Mouse (Mus musculus): ENCODE data around the gene Cacna2d1. TPM values are rescaled to one million over a fixed set of nuclear protein-coding genes. Genes with fewer than 3 reads are reported as not detected.

The Cacna2d1 gene
- polyA plus RNA-seq (2017; shearing (Covaris generic)), result not detected

DNA sequence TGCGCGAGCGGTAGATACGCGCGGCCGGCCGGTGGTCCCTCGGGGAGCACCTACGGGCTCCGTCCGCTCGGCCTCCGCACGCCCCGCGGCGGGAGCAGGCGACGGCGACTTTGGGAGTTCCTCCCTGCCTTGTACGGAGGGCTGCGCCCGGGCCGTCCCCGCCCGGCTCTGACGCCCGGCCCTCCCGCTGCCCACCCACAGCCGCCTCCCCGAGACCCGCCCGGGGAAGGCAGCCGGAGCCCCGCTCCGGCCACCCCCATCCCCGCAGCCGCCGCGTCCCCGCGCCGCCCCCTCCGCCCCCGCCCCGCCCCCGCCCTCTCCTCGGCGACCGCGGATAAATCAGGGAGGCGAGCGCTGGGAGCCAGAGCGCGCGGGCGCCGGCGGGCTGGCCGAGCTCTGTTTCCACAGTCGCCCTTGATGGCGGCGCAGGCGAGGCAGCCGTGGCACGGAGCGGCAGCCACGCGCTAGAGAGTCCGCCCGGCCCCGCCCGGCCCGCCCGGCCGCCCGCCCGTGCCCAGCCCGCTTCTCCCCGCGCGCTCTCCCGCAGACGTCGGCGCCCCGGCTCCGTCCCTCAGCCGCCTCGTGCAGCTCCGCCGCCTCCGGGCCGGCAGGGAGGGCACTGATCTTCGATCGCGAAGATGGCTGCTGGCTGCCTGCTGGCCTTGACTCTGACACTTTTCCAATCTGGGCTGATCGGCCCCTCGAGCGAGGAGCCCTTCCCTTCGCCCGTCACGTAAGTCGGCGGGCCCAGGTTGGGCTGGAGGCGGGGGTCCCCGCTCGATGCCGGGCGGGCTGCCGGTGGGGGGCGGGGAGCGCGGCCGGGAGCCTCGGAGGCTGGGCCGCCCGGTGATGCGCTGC is at the start of gene Cacna2d1:
Cacna2d1 (plus strand) TSS at position 316 of the 858 bp plus-strand sequence.
- ATAC-seq, result no peak

DNA sequence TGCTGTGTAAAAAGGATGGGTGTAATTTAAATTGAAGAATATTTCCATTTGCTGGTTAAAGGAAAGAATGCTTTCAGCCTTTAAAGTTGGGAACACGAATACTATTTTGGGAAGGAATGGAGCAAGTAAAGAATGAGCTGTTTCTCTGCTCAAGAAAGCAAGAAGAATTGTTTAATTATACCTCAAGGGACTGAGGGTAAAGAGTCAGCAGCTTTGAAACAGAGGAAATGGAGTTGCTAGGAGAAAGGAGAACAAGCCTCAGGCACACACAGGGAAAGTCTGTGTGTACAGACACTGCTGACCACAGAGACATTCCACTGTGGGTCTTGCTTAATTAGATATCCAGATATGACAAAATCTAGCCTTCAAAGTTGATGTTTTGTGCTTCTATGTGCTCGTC is 39.4 kb upstream of the Cacna2d1 start:
- ATAC-seq, result no peak

DNA sequence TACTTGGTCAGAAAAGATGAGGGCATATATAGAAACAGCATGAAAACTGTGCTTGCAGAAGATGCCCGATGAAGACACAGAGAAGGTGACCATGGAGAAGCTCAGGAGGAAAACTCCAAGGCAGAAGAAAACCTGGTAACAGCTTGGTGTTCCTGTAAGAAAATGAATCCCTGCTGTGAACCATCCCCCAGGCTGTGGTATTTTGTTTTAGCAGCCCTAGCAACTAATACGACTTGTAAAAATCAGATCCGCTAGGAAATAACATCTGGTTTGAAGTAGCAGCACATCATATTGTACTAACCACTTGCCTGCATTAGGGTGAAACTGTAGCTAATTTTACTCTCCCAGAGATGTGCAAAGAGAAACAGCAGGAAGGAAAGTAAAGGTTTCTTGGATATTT is 37.8 kb upstream of the Cacna2d1 start:
- no peak for ATAC-seq

GRCm38 (mm10) chr5:15906446-15906845 is 28.0 kb upstream of the Cacna2d1 start:
- ATAC-seq, result no peak

DNA sequence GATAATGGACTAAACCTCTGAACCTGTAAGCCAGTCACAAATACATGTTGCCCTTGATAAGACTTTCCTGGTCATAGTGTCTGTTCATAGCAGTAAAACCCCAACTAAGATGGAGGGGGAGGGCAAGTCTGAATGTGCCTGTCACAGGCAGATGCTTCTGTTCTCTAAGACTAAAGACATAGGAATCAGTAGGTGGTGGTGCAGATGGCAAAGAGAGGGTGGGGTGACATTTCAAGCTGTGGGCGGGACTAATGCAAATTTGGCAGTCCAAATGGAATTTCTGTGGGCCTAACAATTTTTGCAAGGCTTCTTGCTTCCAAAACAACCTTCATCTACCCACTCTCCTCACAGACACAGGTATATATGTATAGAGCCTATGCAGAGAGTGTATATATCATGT is 19.6 kb upstream of the Cacna2d1 start:
- ATAC-seq, result no peak

- no peak for ATAC-seq
These were observed 6.0 kb upstream of the Cacna2d1 start for GRCm38 (mm10) chr5:15928506-15928905.

GRCm38 (mm10) chr5:15933017-15933416 is 1.5 kb upstream of the Cacna2d1 start:
- ATAC-seq, result no peak

DNA sequence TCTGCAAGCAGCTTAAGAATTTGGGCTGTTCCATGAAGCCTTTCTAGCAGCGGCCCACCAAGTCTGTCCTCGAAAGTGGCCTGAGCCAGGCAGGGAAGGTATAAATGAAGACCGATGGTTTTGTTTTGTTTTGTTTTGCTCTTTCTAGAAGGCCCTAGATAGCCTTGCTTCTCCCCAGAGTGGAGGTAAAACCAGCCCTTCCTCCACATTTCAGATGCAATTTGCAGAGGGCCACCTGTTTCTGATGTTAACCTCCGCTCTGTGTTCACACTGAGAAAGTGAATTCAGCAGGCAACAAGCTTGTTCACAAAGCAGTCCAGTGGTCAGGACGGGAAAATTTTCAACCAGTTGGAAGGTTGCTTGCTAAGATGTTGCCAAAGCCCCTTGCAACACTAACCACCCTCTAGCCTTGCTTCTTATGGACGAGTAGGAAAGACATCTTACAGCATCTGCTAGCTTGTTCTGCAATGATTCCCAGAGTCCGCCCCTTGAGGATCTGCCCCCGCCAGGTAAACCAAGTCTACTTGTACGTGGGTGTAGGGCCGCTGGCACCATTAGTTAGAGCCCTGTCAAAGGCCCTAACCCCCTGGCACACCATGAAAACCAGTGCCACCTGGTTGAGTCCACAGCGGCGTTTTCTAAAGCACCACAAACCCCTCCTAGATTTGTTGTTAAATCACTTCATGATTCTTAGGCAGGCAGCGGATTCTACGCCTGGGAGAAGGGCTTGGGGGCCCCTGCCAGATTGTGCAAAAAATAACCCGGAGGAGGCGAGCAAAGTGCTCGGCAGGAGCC is 713 bp upstream of the Cacna2d1 start:
- no peak for ATAC-seq

GRCm38 (mm10) chr5:15935234-15935728 is 790 bp downstream of the Cacna2d1 start:
- ATAC-seq, result no peak

DNA sequence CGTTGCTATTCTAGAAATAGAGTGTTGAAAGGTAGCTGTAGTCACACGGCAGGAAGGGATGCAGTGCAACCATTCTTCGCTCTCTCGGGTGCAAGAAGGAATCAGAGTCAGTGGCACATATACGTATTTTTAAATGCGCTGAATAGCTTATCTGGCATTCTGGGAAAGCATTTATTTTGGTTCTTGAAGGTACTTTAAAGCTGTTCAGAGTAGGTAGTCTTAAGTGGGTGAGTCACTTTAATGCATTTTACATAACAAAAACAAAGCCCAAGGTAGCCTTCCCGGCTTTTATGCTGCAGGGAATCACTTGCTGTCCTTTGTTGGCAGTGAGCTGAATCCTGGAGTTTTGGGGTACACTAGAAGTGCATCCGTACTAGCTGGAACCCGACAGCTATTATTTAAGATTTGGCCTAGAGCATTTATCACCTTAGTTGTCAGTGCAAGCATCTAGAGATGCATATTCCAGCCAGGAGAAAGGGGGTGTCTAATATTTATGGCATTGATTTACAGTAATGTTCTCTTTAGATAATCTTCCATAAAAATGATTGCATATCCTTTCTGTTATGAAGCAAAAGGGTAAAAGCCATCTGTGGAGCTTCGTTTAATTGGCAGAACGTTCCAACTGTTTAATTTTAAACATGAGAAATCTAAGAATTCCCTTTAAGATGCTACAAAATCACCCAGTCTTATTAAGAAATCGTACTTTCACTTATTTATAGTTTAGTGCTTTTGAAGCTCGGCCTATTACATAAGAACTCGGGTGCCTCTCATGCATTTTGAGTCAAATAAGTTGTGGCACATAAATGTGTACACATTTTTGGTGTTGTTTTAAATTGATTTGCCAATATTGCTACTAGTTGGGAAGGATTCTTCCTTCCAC is 1.6 kb downstream of the Cacna2d1 start:
- no peak for ATAC-seq

DNA sequence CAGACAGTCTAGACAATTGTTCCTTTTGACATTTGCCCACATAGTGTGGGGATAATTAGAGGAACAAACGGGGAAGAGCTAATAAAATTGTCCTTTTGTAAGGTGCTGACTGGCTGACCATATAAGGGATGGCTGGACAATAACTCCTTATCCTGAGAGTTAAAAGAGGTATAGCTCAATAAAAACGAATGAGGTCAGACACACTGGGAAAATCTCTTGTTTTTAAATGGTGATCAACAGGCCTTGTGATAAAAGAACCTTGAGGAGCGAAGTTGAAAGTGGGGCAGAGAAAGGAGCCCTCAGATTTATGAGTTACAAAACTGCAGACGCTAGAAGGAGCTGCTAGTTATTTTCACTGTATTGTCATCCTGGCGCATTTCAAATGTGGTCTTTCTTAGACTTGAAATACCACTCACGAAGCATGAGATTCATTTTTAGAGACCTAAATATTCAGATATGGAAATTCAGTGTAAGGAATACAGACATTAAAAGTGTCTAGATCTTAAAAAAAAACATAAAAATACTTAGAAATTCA is 6.8 kb downstream of the Cacna2d1 start:
- ATAC-seq, result no peak

DNA sequence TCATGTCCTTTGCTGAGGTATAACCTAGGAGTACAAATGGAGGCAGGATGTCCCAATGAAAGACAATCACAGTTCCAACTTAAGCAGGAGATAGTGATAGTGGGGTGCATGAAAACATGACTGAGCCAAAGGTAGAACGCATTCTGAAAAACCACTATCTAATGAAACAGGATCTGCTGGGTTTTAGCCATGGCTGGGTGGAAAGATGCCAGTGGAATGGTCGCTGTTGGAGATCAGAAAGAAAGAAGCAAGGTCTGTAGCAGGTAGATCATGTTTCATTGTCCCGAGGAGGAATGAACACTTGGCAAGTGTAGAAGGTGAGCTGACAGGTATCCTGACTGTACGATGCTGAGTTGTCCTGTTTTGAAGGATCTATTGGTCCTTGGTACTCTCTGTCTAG is 7.6 kb downstream of the Cacna2d1 start:
- no peak for ATAC-seq

- ATAC-seq, result no peak
These were observed 14.0 kb downstream of the Cacna2d1 start for GRCm38 (mm10) chr5:15948290-15949037.

DNA sequence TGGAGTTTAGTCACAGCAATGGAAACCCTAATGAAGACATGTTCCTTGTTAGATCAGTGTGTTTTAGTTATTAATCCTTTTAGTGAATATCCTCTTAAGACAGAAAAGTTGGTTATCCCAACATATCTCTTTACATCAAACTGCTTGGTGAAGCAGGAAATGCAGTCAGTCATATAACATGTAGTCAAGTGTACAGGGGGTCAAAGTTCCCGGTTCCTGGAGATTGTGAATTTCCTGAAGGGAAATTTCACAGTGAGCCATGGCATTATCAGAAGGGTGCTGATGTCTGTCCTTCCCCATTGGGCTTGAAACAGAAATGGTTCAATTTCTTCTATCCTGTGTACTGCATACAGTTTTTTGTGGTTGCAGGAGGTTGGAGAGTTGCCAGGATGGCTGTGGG is 25.3 kb downstream of the Cacna2d1 start:
- ATAC-seq, result no peak

- ATAC-seq, result no peak
These were observed 27.4 kb downstream of the Cacna2d1 start for GRCm38 (mm10) chr5:15961866-15962265.

DNA sequence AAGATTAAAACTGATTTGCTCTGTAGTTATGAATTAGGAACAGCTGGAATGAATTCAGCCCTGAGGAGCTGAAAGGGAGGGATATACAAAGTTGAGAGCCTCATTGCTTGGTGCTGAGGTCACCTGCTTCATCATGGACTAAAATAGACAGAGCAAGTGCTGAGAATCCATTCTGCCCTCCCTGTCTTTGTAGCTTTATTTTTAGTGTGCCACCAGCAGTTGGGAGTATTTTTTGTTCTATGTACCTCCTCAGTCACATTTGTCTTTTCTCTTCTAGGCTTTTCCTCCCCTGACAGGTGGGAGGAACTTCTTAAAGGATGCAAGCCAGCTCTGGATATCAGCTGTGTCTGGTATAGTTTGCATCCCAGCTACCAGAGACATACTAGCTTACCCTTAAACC is 32.4 kb downstream of the Cacna2d1 start:
- no peak for ATAC-seq

DNA sequence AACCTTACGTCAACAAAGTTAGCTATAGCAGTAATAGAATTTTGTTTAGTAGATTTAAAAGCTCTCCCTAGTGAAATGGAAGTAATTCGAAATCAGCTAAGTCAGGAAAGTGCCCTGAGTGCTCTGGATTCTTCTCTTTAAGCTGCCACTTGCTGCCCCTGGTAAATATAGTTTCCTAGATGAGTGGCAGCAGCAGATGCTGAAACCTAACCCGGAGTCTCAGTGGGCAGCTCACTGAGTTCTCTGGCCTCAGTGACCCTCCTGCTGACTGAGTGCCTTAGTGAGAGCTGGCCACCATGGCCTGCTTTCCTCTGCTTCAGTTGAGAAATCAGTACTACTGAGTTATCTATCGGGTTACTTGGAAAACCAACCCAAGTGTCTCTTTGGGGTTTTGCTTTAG is 37.3 kb downstream of the Cacna2d1 start:
- ATAC-seq, result no peak

GRCm38 (mm10) chr5:15972351-15972750 is 37.9 kb downstream of the Cacna2d1 start:
- ATAC-seq, result no peak

DNA sequence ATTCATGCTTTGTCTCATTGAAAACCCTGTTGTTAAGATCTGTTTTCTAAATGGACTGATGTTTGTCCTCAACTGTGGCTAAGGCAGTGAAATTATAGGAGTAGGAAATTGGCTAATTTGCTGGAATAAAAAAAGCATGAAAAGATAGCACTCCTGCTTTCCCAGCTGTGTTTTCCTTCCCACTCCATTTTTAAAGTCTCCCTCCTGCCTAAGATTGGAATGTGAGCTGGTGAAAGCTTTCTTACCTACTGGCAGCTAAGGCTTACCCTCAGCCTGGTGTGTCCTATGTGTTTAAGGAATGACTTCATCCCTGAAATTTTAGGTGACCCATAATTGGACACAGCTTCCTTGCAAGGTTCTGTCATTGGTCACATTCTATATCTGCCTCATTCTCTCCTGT is 40.2 kb downstream of the Cacna2d1 start:
- no peak for ATAC-seq

GRCm38 (mm10) chr5:15979225-15979624 is 44.7 kb downstream of the Cacna2d1 start:
- ATAC-seq, result no peak

- no peak for ATAC-seq
These were observed 48.1 kb downstream of the Cacna2d1 start for GRCm38 (mm10) chr5:15982573-15982972.

DNA sequence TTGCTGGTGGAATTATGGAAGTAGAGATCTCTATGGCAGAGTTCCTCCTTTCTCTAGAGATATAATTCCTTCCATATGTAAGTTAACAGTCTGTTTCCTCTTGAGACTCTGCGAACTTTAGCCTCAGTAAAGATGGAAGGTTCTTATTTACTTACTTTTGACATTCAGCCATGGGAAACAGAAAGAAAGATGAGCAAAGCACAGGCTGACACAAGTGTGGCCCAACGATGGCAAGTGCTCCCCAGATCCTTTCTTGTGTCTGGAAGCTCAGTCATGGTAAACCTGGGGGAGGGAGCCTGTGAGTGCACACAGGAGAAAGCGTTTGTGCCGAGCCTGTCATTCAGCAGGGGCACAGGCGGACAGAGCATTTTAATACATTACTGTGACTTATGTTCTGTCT is 48.9 kb downstream of the Cacna2d1 start:
- no peak for ATAC-seq
